Mouse (Mus musculus): ENCODE data around the gene Birc2.

DNA sequence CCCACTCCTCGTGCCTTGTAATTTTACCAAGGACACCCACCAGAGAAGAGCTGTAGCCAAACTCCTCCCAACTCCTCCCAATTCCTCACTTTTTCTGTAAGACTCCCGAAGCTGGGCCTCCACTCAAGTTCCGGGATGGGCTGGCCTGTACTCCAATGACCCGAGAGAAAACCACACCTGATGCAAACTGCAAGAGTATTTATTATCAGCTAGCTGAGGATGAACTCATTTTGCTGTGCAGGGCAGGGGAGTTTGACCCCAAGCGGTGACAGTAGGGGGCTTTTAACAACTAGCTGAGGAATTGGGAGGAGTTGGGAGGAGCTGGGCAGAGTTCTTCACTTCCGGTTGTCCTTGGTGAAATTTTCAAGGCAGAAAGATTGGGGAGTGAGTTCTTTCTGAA lies 4.4 kb upstream of the Birc2 start:
- no peak for TF ChIP-seq GATA1 (IDR thresholded peaks at IDR 0.05; ENCODE audit: borderline replicate concordance, low read length)
- no peak for TF ChIP-seq TAL1 (conservative IDR thresholded peaks at IDR 0.05; ENCODE audit: low read depth, low read length)
- TF ChIP-seq CTCF (IDR thresholded peaks at IDR 0.05; ENCODE audit: low read depth, low read length), result no peak
- no peak for TF ChIP-seq GATA2 (IDR thresholded peaks at IDR 0.05; ENCODE audit: borderline replicate concordance, low read depth, low read length)
- no peak for TF ChIP-seq POLR2AphosphoS5 (IDR thresholded peaks at IDR 0.05; ENCODE audit: insufficient replicate concordance, low read depth, low read length)

Measured in G1E (cell line).